Comparison of ENCODE assay signal across 10 mouse cellular contexts in genomic region chr5:5684946-5685345, GRCm38 (mm10). TPM values are rescaled to one million over a fixed set of nuclear protein-coding genes. Genes with fewer than 3 reads are reported as not detected.
A peak's percentile ranks its signal among the peaks of the same experiment; 100 is the strongest.
DNase-seq lines count a peak whose midpoint lies in the region; TF ChIP-seq lines count a peak whose summit lies in the region.
"Not testable (repeated sequence)": the region's sequence is repeated elsewhere in the genome, so short reads cannot be mapped to it uniquely, and the experiment has no call there.
"Had no signal": no experiment of that assay in that cellular context is flagged by ENCODE, and none has a peak within 500 bp of the region (broad histone marks: within the 10 kb centered on the region; RNA-seq: fewer than 3 reads in every experiment).

No protein-coding gene starts in this region.

- TF ChIP-seq CTCF in ES-Bruce4 (IDR thresholded peaks at IDR 0.05; ENCODE audit: low read depth, low read length), result not testable (repeated sequence)

- not testable (repeated sequence) for TF ChIP-seq POLR2A in ES-Bruce4 (IDR thresholded peaks at IDR 0.05; ENCODE audit: insufficient read depth, low read length)

- peaks cover 18% of the 10 kb centered on the region for H3K36me3 ChIP-seq in ES-Bruce4 (ENCODE audit: control insufficient read depth, insufficient read depth, low read length, poor library complexity, severe bottlenecking)

- peak; percentile 63 for DNase-seq in 3134 (ENCODE audit: extremely low read depth, insufficient read length, low spot score)
- peak; percentile 56 for DNase-seq in NIH3T3 (ENCODE audit: low read depth)
- DNase-seq in adrenal gland, adult (ENCODE audit: inconsistent age in 2 of 2, low spot score in 1 of 2), result peak; percentile 51 to 73
- DNase-seq in adrenal gland, postnatal 10 days, result peak; percentile 35
- peak; percentile 34 to 61 for DNase-seq in adrenal gland, postnatal 36 days
- DNase-seq in ovary, adult 18-20 months (ENCODE audit: low spot score), result peak; percentile 19

- not testable (repeated sequence) for H3K9me3 ChIP-seq in ES-Bruce4 (replicated peaks; ENCODE audit: control insufficient read depth, insufficient read depth, low read length, poor library complexity, severe bottlenecking)

- not testable (repeated sequence) for H3K27ac ChIP-seq in ES-Bruce4 (ENCODE audit: insufficient read depth, low read length)

- 0 out of 2 replicates have a peak, but pooled peaks have one; percentile 45 for TF ChIP-seq EP300 in ES-Bruce4 (IDR thresholded peaks at IDR 0.05; ENCODE audit: insufficient read depth, low read depth, low read length)

- not testable (repeated sequence) for H3K9ac ChIP-seq in ES-Bruce4 (ENCODE audit: low read depth, poor library complexity, severe bottlenecking)

- H3K27me3 ChIP-seq in ES-Bruce4 (ENCODE audit: control insufficient read depth, insufficient read depth, low read length, poor library complexity, severe bottlenecking), result not testable (repeated sequence)

- H3K4me3 ChIP-seq in ES-Bruce4 (ENCODE audit: low read depth, low read length), result not testable (repeated sequence)

- H3K4me1 ChIP-seq in ES-Bruce4 (ENCODE audit: control insufficient read depth, insufficient read depth, low read length), result not testable (repeated sequence)

RNA-seq across cellular contexts. Expression of gene Steap2, which starts 9.4 kb away (rescaled TPM):
- polyA plus RNA-seq in ES-Bruce4 (2011; ENCODE audit: insufficient read depth, insufficient read length, low read depth, missing spikeins), result 33.2 and 33.7 TPM in 2 replicates
- total RNA-seq in adrenal gland, postnatal 10 days (2021), result 10 to 100 TPM; 23.8 to 24.2 TPM
- total RNA-seq in adrenal gland, postnatal 36 days (2021), result 10 to 100 TPM; 46.3 to 57.0 TPM
- total RNA-seq: hematopoietic stem cell, adult 5-6 weeks; MEL had no signal

RNA-seq across cellular contexts. Expression of gene Cfap69, which starts 20.9 kb away (rescaled TPM):
- 5.0 and 5.1 TPM in 2 replicates for polyA plus RNA-seq in ES-Bruce4 (2011; ENCODE audit: insufficient read depth, insufficient read length, low read depth, missing spikeins)
- total RNA-seq in adrenal gland, postnatal 10 days (2021), result 1 to 10 TPM; 2.6 to 5.0 TPM
- total RNA-seq in adrenal gland, postnatal 36 days (2021), result 10 to 100 TPM in 1 of 2 experiments, 1 to 10 TPM in 1; 7.5 to 10.9 TPM
- total RNA-seq: hematopoietic stem cell, adult 5-6 weeks; MEL had no signal
- polyA plus RNA-seq: activated CD4-positive, CD25-positive, alpha-beta regulatory T cell, adult 4 months had no signal
